Mouse (Mus musculus) kidney, postnatal 10 days (tissue): ENCODE measurements at regions not wholly inside any gene's neighbourhood (a gene's known extent, or its start where the extent isn't known, plus 50 kb on each side); places are given as distances from the start of the nearest gene placed in this dataset.

ENCODE experiments used
- DNase-seq: peaks from one replicate; pipeline ENCODE4 v3.0.0; 2021; ENCODE audit warnings: mixed read lengths

- DNase-seq: no peak
Observed at GRCm38 (mm10) chr19:49379646-49380045, 1173.8 kb downstream of the Sorcs3 start.

GRCm38 (mm10) chr19:49396257-49396656 is 1190.4 kb downstream of the Sorcs3 start:
- no peak for DNase-seq

- DNase-seq: no peak
Observed at GRCm38 (mm10) chr19:49415326-49415725, 1209.5 kb downstream of the Sorcs3 start.

DNA sequence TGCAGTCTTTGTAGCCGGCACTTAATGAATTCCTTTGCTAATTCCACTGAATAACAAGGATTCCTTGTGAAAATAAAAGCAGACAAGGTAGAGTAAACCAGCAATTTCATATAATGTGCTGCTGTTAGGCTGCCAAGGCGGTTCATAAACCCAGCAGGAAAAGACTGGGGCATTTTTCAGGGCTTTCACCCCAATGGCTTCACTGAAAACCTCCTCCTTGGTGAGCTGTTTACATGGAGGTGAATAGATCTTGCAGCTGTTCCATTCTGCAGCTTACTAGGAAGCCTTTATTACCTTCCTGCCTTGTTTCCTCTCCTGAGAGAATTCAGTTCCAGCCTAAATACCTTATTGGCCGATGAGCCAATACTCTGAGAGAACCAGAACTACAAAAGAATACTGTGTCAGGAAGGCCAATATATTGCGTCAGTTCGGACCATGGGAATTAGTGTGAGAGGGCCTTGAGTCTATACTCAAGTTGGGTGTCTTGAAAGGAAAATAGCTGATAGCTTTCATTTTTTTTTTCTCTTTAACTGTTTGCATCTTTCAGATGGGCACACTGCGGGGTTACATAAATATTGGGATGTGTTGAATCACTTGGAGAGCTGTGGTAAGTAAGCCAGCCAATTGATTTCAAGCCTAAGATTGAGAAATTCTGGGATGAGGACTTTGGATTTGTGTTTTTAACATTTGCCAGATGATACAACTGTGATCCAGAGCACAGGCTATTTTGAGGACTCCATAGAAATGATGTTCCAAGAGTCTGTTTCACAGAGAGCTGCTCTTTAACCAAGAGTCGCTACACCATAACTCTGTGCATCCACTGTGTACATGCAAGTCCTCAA is 1217.5 kb downstream of the Sorcs3 start:
- no peak for DNase-seq
